ENCODE assay signal across 17 mouse cellular contexts in the genomic region with DNA sequence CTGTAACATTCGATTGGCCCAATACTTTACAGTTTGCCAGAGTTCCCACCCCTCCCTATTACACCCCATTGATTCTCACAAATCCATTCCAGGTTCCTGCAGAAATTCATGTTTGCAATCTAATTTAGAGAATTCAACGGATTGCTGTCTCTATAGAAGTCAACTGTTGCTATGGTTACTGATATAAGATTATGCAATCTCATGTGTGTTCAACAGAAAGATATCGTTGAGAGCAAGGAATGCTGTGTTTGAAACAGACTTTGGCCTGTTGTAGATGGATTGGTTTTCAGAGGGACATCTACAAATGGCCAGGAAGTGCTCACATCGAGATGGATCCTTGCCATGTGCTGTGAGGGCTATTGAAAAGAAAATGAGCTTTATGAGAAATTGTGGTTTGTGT. TPM values are rescaled to one million over a fixed set of nuclear protein-coding genes. Genes with fewer than 3 reads are reported as not detected.
"Had no signal": no experiment of that assay in that cellular context is flagged by ENCODE, and none has a peak within 500 bp of the region (broad histone marks: within the 10 kb centered on the region; RNA-seq: fewer than 3 reads in every experiment).

No protein-coding gene starts in this region.

- H3K9ac ChIP-seq: kidney, embryonic 15.5 days; limb, embryonic 13.5 days; liver, embryonic 14.5 days had no signal

- H3K9me3 ChIP-seq: kidney, embryonic 15.5 days; limb, embryonic 13.5 days had no signal

- DNase-seq: kidney, adult 2 months; kidney, postnatal 14 days; left cerebral cortex, postnatal 4 days; lung, adult 2 months; spleen, adult 18-20 months; thymus, adult 2 months; thymus, postnatal 25 days had no signal

- ATAC-seq: inflammation-experienced regulatory T-cells, adult 6 months had no signal

- H3K4me3 ChIP-seq: kidney, embryonic 15.5 days; limb, embryonic 13.5 days; myocyte had no signal

- H3K27ac ChIP-seq: kidney, embryonic 15.5 days; limb, embryonic 13.5 days; liver, embryonic 14.5 days had no signal

- H3K27me3 ChIP-seq: kidney, embryonic 15.5 days; limb, embryonic 13.5 days had no signal

- H3K4me2 ChIP-seq: kidney, embryonic 15.5 days; limb, embryonic 13.5 days had no signal

- H3K36me3 ChIP-seq: kidney, embryonic 15.5 days; limb, embryonic 13.5 days had no signal

- H3K4me1 ChIP-seq: kidney, embryonic 15.5 days had no signal

RNA-seq across cellular contexts. Expression of a gene that starts 0.9 kb away (rescaled TPM):
- polyA plus RNA-seq: inflammation-experienced regulatory T-cells, adult 6 months; kidney, adult 2 months; kidney, embryonic 15.5 days; large intestine, adult 2 months; limb, embryonic 13.5 days; liver, adult 2 months; liver, embryonic 14.5 days; myocyte; neural tube, embryonic 11.5 days; stomach, embryonic 14.5 days; urinary bladder, adult 2 months had no signal
